Mouse (Mus musculus): ENCODE measurements around the gene Col15a1.

Gene Col15a1

DNA sequence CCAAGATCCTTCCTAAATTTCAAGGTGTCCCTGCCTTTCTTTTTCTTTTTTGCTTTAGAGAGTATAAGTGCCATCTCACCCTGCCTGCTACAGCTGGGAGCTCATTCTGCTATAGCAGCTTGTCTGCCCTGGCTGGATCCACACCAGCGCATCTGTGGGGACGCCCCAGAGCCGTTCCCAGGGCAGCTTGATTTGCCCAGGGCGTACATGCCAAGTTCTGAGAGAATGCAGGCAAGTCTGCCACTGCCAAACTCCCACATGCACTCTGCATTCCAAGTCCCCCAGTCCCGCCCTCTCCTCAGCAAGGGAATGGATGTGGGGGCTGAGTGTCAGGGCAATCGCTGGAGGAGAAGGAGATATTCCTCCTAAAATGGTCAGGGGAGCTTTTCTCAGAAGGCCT is 19.8 kb downstream of the Col15a1 start:
- in situ Hi-C loops (cut with MboI, MseI): no loop called here

DNA sequence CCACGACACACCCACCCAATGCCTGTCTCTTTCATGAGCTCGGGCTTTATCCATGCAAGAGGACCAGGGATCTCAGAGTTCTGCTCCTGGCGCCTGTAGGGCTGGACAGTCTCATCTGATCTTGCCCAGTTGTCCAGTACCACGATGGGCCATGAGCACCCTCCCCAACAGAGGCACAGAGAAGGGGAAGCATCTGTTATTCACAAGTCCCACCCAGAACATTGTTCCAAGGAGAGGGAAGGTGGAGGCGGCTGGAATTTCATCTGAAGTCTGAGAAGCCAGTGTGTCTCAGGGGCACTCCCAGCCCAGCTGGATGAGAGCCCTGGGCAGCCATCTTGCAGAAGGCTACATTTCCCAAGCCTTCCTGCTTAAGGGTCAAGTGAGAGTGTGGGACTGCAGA is 21.0 kb downstream of the Col15a1 start:
- in situ Hi-C loops (cut with MboI, MseI): no loop called here

GRCm38 (mm10) chr4:47230498-47230897 is 22.5 kb downstream of the Col15a1 start:
- in situ Hi-C loops (cut with MboI, MseI): no loop called here

- in situ Hi-C loops (cut with MboI, MseI): no loop called here
Observed at GRCm38 (mm10) chr4:47231322-47231721, 23.4 kb downstream of the Col15a1 start.

- in situ Hi-C loops (cut with MboI, MseI): no loop called here
Observed at GRCm38 (mm10) chr4:47233192-47233835, 25.4 kb downstream of the Col15a1 start.

DNA sequence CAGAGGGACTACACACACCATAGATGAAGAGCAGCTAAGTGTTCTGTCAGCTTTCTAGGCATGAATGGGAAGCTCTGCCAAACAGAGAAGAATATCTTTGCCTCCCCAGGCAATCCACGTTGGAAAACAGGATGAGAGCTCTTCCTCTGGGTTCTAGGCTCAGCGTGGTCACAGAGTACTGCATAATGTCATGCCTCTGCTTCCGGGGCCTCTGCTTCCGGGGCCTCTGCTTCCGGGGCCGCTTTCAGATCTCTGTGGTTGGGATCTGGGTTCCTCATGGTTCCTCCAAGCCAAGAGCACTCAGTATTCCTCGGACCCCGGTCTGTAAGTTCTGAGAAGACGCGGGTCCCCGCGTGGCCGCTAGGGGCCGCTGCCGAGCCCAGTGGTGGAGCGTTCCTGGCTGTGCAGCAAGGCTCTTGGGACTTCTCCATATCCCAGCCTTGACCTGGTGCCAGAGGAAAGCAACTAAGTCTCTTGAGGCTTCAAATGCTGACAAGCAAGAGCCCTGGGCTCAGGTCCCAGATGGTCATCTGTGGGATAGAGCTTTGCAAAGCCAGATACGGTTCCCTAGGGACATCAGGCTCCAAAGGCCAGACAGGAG is 26.8 kb downstream of the Col15a1 start:
- in situ Hi-C loops (cut with MboI, MseI): no loop called here

DNA sequence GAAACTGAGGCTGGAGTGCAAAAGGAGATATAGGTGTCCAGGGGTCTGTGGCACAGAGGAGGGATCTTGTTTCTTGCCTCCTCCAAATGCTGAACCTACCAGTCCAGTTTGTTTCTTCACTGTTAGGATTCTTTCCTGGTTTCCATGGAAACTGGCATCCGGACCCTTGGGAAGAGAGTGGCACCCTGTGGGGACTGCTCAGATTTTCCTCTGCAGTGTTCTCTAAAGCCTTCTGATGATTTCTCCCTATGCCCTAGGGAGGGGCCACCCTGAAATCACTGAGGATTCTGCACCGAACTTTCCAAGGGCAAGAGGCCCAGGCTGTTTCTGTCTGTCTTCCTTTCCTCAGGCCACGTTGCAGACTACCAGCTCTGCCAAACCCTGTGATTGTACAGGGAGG is 27.4 kb downstream of the Col15a1 start:
- in situ Hi-C loops (cut with MboI, MseI): no loop called here

DNA sequence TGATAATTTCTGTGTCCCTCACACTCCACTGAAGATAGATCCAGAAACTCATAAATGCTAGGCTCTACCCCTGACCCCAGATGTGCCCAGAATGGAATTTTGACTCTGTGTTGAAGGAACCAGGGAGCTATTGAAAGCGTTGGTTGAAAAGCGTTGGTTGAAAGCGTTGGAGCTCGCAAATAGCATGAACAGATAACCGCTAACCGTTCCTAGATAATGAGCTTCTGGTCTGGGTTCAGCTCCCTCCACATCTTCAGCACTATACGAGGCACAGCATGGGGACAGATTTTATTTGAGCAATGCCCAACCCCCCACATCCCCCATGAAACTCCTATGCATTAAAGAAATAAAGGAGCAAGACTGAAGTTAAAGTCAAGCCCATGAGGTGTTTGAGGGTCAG is 28.1 kb downstream of the Col15a1 start:
- in situ Hi-C loops (cut with MboI, MseI): no loop called here

GRCm38 (mm10) chr4:47237220-47237619 is 29.3 kb downstream of the Col15a1 start:
- in situ Hi-C loops (cut with MboI, MseI): no loop called here

- in situ Hi-C loops (cut with MboI, MseI): no loop called here
Observed at GRCm38 (mm10) chr4:47239114-47239513, 31.2 kb downstream of the Col15a1 start.

DNA sequence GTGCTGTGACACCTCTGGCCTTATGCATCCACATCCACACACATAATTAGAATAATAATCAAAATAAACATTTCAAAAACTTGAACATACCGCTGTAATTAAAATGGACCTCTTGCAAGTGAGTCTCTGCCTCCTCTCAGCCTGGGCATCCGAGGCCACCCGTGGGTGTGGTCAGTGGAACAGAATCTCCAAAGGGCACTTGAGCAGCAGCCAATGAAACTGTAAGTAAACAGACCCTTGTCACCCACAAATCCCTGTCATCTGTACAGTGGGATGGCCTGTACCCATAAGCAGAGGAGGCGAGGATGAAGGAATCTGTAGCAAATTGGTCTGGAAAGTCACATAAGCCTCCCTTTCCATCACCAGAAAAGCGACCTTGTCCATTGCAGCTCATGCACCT is 32.9 kb downstream of the Col15a1 start:
- in situ Hi-C loops (cut with MboI, MseI): loop anchor here in 1 of 2 experiments (10.0 kb wide), 1 partner anchor 144 kb away; no protein-coding TSS in a partner anchor

DNA sequence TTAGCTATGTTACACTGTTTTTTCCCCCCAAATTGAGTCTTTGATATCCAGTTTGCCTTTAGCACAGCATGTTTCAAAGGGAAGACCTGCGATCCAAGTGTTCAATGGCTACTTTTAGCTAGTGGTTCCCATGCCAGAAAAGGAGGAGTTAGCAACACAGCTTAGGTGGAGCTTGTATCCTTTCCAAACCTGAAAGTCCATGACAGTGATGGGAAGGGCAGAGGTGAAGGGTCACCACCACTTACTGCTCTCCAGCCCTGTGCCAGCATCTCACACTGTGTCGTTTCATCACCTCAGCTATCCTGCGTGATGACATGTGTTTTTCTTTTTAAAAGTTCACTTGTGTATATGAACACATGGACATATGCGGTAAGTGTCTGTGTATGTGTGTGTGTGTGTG is 34.2 kb downstream of the Col15a1 start:
- in situ Hi-C loops (cut with MboI, MseI): loop anchor here in 1 of 2 experiments (10.0 kb wide), 1 partner anchor 143 kb away; no protein-coding TSS in a partner anchor

GRCm38 (mm10) chr4:47244651-47245050 is 36.7 kb downstream of the Col15a1 start:
- in situ Hi-C loops (cut with MboI, MseI): loop anchor here (5.0 to 10.0 kb wide), 2 partner anchors 140 to 153 kb away; no protein-coding TSS in a partner anchor

- in situ Hi-C loops (cut with MboI, MseI): loop anchor here (5.0 to 10.0 kb wide), 2 partner anchors 139 to 152 kb away; no protein-coding TSS in a partner anchor
Observed at GRCm38 (mm10) chr4:47245621-47246020, 37.7 kb downstream of the Col15a1 start.

GRCm38 (mm10) chr4:47246811-47247210 is 38.9 kb downstream of the Col15a1 start:
- in situ Hi-C loops (cut with MboI, MseI): loop anchor here (5.0 to 10.0 kb wide), 2 partner anchors 138 to 150 kb away; no protein-coding TSS in a partner anchor

DNA sequence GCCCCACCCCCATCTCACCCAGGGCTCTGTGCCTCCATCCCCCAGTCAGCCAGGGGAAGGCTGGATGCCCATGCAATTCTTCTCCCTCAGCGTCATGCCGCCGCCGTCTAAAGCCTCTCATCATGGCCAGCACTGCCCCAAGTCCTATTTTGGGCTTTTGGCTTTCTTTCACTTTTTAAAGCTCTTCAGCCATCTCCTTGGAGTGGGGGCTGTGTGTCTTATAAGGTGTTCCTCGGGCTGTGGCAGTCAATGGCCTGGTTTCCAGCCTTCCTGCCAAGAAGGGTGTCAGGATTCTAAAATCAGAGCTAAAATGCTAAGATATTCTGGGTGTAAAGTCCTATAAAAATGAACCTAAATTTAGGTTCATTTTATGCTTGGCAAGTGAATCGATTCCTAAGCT is 39.6 kb downstream of the Col15a1 start:
- in situ Hi-C loops (cut with MboI, MseI): loop anchor here (5.0 to 10.0 kb wide), 2 partner anchors 137 to 150 kb away; no protein-coding TSS in a partner anchor

DNA sequence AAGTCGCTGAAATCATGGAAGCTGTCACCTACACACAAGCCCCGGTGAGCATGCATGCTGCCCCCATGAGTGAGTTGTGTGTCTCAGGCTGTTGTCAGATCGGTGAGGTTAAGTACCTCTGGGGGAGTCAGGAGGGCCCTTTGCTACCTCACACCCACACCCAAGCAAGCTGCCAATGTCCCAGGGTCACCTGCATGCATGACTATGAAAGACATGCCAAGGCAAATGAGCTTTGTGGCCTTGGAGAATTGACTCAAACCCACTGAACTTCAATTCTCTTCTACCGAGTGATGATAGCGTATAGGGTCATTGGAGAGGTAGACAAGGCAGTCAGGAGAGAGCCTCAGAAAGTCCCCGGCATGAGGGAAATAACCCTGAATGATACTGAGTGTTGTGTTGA is 41.2 kb downstream of the Col15a1 start:
- in situ Hi-C loops (cut with MboI, MseI): loop anchor here (5.0 to 10.0 kb wide), 2 partner anchors 136 to 148 kb away; no protein-coding TSS in a partner anchor

DNA sequence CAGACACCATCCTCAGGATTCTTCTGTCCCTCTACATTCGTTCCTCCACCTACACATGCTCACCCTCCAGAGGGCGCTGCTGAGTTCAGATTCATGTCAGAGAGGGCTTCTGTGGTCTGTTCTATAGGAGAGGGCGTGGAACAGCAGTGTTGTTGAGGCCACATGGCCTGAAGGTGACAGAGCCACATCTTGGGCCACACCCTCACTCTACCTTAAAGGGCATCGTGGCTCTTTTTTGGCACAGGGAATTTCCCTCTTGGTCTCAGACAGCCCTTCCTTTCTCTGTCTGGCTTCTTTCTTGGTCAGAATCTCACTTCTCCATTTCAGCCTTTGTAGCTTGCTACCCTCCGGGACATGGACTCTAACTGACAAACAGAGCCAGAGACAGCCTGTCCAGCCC is 43.1 kb downstream of the Col15a1 start:
- in situ Hi-C loops (cut with MboI, MseI): loop anchor here (5.0 kb wide), 2 partner anchors 56 to 96 kb away; no protein-coding TSS in a partner anchor

- in situ Hi-C loops (cut with MboI, MseI): loop anchor here (5.0 kb wide), 2 partner anchors 55 to 95 kb away; no protein-coding TSS in a partner anchor
Observed at GRCm38 (mm10) chr4:47251693-47252435, 43.9 kb downstream of the Col15a1 start.

GRCm38 (mm10) chr4:47252627-47253026 is 44.7 kb downstream of the Col15a1 start:
- in situ Hi-C loops (cut with MboI, MseI): loop anchor here (5.0 kb wide), 2 partner anchors 55 to 95 kb away; no protein-coding TSS in a partner anchor

DNA sequence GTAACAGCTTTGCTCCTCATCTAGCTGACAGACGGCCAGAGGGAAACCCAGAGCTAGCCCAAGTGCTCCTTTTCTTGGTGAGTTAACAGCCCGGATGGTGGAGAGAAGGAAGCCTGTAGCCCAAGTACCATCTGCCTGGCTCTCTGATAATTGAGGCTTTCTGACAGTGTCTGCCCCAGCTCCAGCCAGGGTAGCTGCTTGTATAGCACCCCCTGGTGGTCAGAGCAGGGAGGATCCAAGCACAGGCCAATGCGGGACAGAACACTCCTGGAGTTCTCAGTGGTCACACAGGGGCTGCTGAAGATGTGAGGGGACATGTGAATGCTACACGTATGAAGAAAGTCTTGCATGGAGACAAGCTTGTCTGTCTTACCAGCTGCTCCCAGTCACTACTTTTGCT is 47.7 kb downstream of the Col15a1 start:
- in situ Hi-C loops (cut with MboI, MseI): no loop called here

DNA sequence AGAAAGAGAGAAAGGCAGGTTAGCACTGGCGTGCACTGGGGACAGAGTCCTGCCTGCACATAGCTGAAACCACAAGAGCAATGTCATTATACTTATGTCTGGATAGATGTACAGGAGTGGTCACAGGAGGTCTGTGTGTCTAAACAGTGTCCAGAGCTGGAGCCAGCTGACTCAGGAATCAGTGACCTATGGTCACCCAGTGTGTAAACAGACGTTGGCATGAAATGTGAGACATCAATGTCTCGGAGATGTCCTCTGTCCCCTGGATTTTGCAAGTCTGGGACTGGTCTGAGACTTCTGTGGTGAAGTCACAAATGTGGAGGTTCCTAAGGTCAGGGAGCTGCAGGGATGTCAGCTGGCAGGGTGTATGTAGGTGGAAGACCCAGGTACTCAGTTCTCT is 50.2 kb downstream of the Col15a1 start:
- in situ Hi-C loops (cut with MboI, MseI): no loop called here
